Mouse (Mus musculus) neural tube, embryonic 14.5 days (tissue): ENCODE measurements around the gene Olfr799. TPM values are rescaled to one million over a fixed set of nuclear protein-coding genes. Genes with fewer than 3 reads are reported as not detected.

Experiments used
- ATAC-seq: fragments of 200-750 bp; cut with Nextera tagmentation; 2 replicates; pipeline ENCODE4 v1.8.0; 2017; ENCODE audit warnings: low read depth, mild to moderate bottlenecking, moderate TSS enrichment, moderate library complexity
- H3K27ac ChIP-seq: fragments of 300-500 bp; sonication (generic); 2 replicates; pipeline ENCODE4 v1.5.1; 2014; ENCODE audit warnings: low read depth, mild to moderate bottlenecking, control low read depth, low read length, moderate library complexity, mixed read lengths
- H3K27me3 ChIP-seq: fragments of 300-500 bp; sonication (generic); 2 replicates; pipeline ENCODE4 v1.6.1; 2014; ENCODE audit warnings: low read length; ENCODE audit not compliant: control insufficient read depth, insufficient read depth
- H3K36me3 ChIP-seq: fragments of 300-500 bp; sonication (generic); 2 replicates; pipeline ENCODE4 v1.6.1; 2014; ENCODE audit warnings: low read length, mixed read lengths; ENCODE audit not compliant: control insufficient read depth, insufficient read depth
- H3K4me1 ChIP-seq: fragments of 300-500 bp; sonication (generic); 2 replicates; pipeline ENCODE4 v1.6.1; 2014; ENCODE audit warnings: low read length; ENCODE audit not compliant: control insufficient read depth, insufficient read depth
- H3K4me2 ChIP-seq: fragments of 300-500 bp; sonication (generic); 2 replicates; pipeline ENCODE4 v1.6.1; 2014; ENCODE audit warnings: mild to moderate bottlenecking, low read depth, low read length, control low read depth
- H3K4me3 ChIP-seq: fragments of 300-500 bp; sonication (generic); 2 replicates; pipeline ENCODE4 v1.5.1; 2014; ENCODE audit warnings: low read depth, low read length, control low read depth, mixed read lengths
- H3K9ac ChIP-seq: fragments of 300-500 bp; sonication (generic); replicated peaks from 2 replicates; pipeline ENCODE4 v1.6.1; 2014; ENCODE audit warnings: low read depth, mild to moderate bottlenecking, control low read depth, low read length, mixed read lengths
- H3K9me3 ChIP-seq: fragments of 300-500 bp; sonication (generic); 2 replicates; pipeline ENCODE4 v1.6.1; 2016; ENCODE audit warnings: low read length; ENCODE audit not compliant: control insufficient read depth
- WGBS: fragments of 180-500 bp; shearing (Covaris S2); extraction: QIAGEN DNeasy Blood & Tissue Kit; methylation state at CpG from one replicate; pipeline ENCODE4 v1.1.7; 2014; 5-methylcytosine and 5-hydroxymethylcytosine counted together
- polyA plus RNA-seq: library from polyadenylated mRNA; unstranded; fragments of >200 nt; fragmentation: Nextera tagmentation; extraction: Ambion mirVana; gene quantifications from 2 replicates; pipeline ENCODE4 v1.2.1, GENCODE M21; 2014

Gene Olfr799
- polyA plus RNA-seq, 1 experiment from 2014 or later: not detected

DNA sequence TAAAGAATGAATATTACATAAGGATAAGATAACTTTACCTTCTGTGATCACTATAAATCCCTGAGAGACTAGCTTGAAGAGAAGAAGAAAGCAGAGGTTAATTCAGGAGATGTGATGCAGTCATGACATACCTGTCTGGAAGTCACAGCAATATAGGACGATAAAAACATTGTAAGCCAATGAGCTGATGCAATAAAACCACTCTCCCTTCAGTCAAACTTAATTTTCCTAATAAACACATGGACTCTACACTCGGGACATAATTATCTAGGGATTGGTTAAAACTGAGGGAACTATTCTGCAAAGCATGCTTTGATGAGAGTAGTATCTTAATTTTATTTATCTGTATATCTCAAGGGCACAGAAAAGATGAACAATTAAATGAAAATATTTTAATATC lies 56.9 kb downstream of the Olfr799 start, which contains the start of gene Olfr803:
Gene Olfr803, minus strand, starts transcription at position 101 of the 400 bp plus-strand sequence.
- Histone ChIP-seq H3K27me3 (no peaks in the 10 kb centered on the region), H3K9me3 (no peaks in the 10 kb centered on the region), H3K36me3 (no peaks in the 10 kb centered on the region), H3K27ac (no peak within 1 kb of the TSS), H3K9ac (no peak within 1 kb of the TSS), H3K4me2 (no peak within 1 kb of the TSS), H3K4me3 (no peak within 1 kb of the TSS), H3K4me1 (no peaks in the 10 kb centered on the region)
- no peak for ATAC-seq
- WGBS: 85% methylated on average over 2 of the region's 2 CpGs

Other genes starting within 250 kb of the Olfr799 start
- not detected in 2 replicates for gene Olfr785, start 232.1 kb upstream of the Olfr799 start, polyA plus RNA-seq
- gene Olfr786, start 210.2 kb upstream of the Olfr799 start, polyA plus RNA-seq: 0.15 TPM in 1 of 2 replicates, not detected in the other
- gene Olfr787, start 175.6 kb upstream of the Olfr799 start, polyA plus RNA-seq: 0.12 TPM in 1 of 2 replicates, not detected in the other
- 0.07 TPM in 1 of 2 replicates, not detected in the other for gene Olfr788, start 166.5 kb upstream of the Olfr799 start, polyA plus RNA-seq
- not detected in 2 replicates for gene Olfr789, start 152.7 kb upstream of the Olfr799 start, polyA plus RNA-seq
- gene Olfr790, start 139.0 kb upstream of the Olfr799 start, polyA plus RNA-seq: not detected in 2 replicates
- gene Olfr791, start 115.7 kb upstream of the Olfr799 start, polyA plus RNA-seq: not detected in 2 replicates
- not detected in 2 replicates for gene Olfr792, start 98.3 kb upstream of the Olfr799 start, polyA plus RNA-seq
- gene Olfr794, start 69.8 kb upstream of the Olfr799 start, polyA plus RNA-seq: not detected in 2 replicates
- not detected in 2 replicates for gene Olfr796, start 24.9 kb upstream of the Olfr799 start, polyA plus RNA-seq
- not detected in 2 replicates for gene Olfr798, start 9.6 kb upstream of the Olfr799 start, polyA plus RNA-seq
- gene Olfr800, start 20.2 kb downstream of the Olfr799 start, polyA plus RNA-seq: not detected in 2 replicates
- gene Olfr801, start 36.4 kb downstream of the Olfr799 start, polyA plus RNA-seq: not detected in 2 replicates
- 0.07 TPM in 1 of 2 replicates, not detected in the other for gene Olfr802, start 50.7 kb downstream of the Olfr799 start, polyA plus RNA-seq
- gene Olfr803, start 56.8 kb downstream of the Olfr799 start, polyA plus RNA-seq: not detected in 2 replicates
- gene Olfr804, start 65.7 kb downstream of the Olfr799 start, polyA plus RNA-seq: not detected in 2 replicates
- gene Olfr805, start 91.9 kb downstream of the Olfr799 start, polyA plus RNA-seq: not detected in 2 replicates
- gene Olfr806, start 104.4 kb downstream of the Olfr799 start, polyA plus RNA-seq: not detected in 2 replicates
- not detected in 2 replicates for gene Olfr807, start 120.3 kb downstream of the Olfr799 start, polyA plus RNA-seq
- not detected in 2 replicates for gene Olfr808, start 128.0 kb downstream of the Olfr799 start, polyA plus RNA-seq
- not detected in 2 replicates for gene Olfr809, start 137.2 kb downstream of the Olfr799 start, polyA plus RNA-seq
- gene Olfr810, start 157.4 kb downstream of the Olfr799 start, polyA plus RNA-seq: not detected in 2 replicates
- not detected in 2 replicates for gene Olfr811, start 166.9 kb downstream of the Olfr799 start, polyA plus RNA-seq
- not detected in 2 replicates for gene Olfr812, start 208.6 kb downstream of the Olfr799 start, polyA plus RNA-seq
- not detected in 2 replicates for gene Olfr813, start 217.9 kb downstream of the Olfr799 start, polyA plus RNA-seq
- gene Olfr814, start 242.4 kb downstream of the Olfr799 start, polyA plus RNA-seq: not detected in 2 replicates